Mouse (Mus musculus) kidney, embryonic 15.5 days (tissue): Measurements from ENCODE around the gene Acvr1b. TPM values are rescaled to one million over a fixed set of nuclear protein-coding genes. Genes with fewer than 3 reads are reported as not detected.
A peak's percentile ranks its signal among the peaks of the same experiment; 100 is the strongest.

ENCODE experiments used
- ATAC-seq: fragments of 200-750 bp; cut with Nextera tagmentation; replicated peaks from 2 replicates; pipeline ENCODE4 v1.8.0; 2017; ENCODE audit warnings: moderate TSS enrichment; ENCODE audit not compliant: low FRiP score
- H3K27ac ChIP-seq: fragments of 300-500 bp; sonication (generic); 2 replicates; pipeline ENCODE4 v1.5.1; 2015; ENCODE audit warnings: mild to moderate bottlenecking, inconsistent platforms
- H3K27me3 ChIP-seq: fragments of 300-500 bp; sonication (generic); 2 replicates; pipeline ENCODE4 v1.6.1; 2015; ENCODE audit warnings: inconsistent platforms
- H3K36me3 ChIP-seq: fragments of 300-500 bp; sonication (generic); 2 replicates; pipeline ENCODE4 v1.6.1; 2015; ENCODE audit warnings: inconsistent platforms
- H3K4me1 ChIP-seq: fragments of 300-500 bp; sonication (generic); 2 replicates; pipeline ENCODE4 v1.6.1; 2015; ENCODE audit warnings: inconsistent platforms
- H3K4me2 ChIP-seq: fragments of 300-500 bp; sonication (generic); 2 replicates; pipeline ENCODE4 v1.6.1; 2015; ENCODE audit warnings: moderate library complexity, mild to moderate bottlenecking, inconsistent platforms
- H3K4me3 ChIP-seq: fragments of 300-500 bp; sonication (generic); replicated peaks from 2 replicates; pipeline ENCODE4 v1.5.1; 2015; ENCODE audit warnings: mild to moderate bottlenecking, inconsistent platforms
- H3K9ac ChIP-seq: fragments of 300-500 bp; sonication (generic); 2 replicates; pipeline ENCODE4 v1.6.1; 2015; ENCODE audit warnings: mild to moderate bottlenecking, inconsistent platforms
- H3K9me3 ChIP-seq: fragments of 300-500 bp; sonication (generic); replicated peaks from 2 replicates; pipeline ENCODE4 v1.6.1; 2016; ENCODE audit warnings: inconsistent platforms
- WGBS: fragments of 180-500 bp; shearing (Covaris S2); methylation state at CpG from one replicate; pipeline ENCODE4 v1.1.7; 2015; ENCODE audit warnings: mixed read lengths; 5-methylcytosine and 5-hydroxymethylcytosine counted together
- polyA plus RNA-seq: library from polyadenylated mRNA; unstranded; fragments of >200 nt; fragmentation: Nextera tagmentation; extraction: Ambion mirVana; gene quantifications from 2 replicates; pipeline ENCODE4 v1.2.1, GENCODE M21; 2015

The Acvr1b gene
- polyA plus RNA-seq, 1 experiment from 2014 or later: 6.2 TPM

DNA sequence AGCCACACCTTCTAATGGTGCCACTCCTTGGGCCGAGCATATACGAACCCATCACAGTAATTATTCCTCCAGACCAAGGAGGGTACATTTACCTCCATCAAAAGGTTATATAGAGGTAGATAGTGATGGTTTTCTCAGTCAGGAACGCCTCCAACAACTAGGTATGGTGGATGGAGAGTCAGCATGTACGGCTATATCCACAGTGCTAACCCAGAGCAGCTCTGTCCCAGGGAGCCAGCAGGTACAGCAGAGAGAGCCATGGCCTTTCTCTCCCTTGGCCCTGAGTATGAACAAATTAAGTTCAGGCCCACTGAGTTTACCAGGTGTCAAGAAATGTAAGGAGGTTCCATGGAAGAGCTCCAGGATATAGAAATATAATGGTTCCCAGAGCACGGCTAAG, 78.1 kb downstream of the Acvr1b start:
- ATAC-seq: no peak
- no peak overlapping the region for H3K9ac ChIP-seq
- 92% methylated on average over 5 of the region's 5 CpGs for WGBS
- no peak overlapping the region for H3K4me2 ChIP-seq
- H3K27me3 ChIP-seq: no peaks in the 10 kb centered on the region
- H3K4me1 ChIP-seq: peaks cover 12% of the 10 kb centered on the region
- H3K9me3 ChIP-seq: no peaks in the 10 kb centered on the region
- H3K27ac ChIP-seq: no peak overlapping the region
- H3K4me3 ChIP-seq: no peak overlapping the region
- no peaks in the 10 kb centered on the region for H3K36me3 ChIP-seq

- H3K4me1 ChIP-seq: peaks cover 9% of the 10 kb centered on the region
- WGBS: 87% methylated on average over 6 of the region's 6 CpGs
- H3K27ac ChIP-seq: no peak overlapping the region
- no peak for ATAC-seq
- no peaks in the 10 kb centered on the region for H3K27me3 ChIP-seq
- H3K4me3 ChIP-seq: no peak overlapping the region
- H3K9me3 ChIP-seq: no peaks in the 10 kb centered on the region
- H3K9ac ChIP-seq: no peak overlapping the region
- no peak overlapping the region for H3K4me2 ChIP-seq
- H3K36me3 ChIP-seq: no peaks in the 10 kb centered on the region
These were observed 78.7 kb downstream of the Acvr1b start for GRCm38 (mm10) chr15:101252614-101253013.

GRCm38 (mm10) chr15:101253563-101253885, 79.7 kb downstream of the Acvr1b start:
- H3K4me2 ChIP-seq: peak overlapping the region; percentile 88
- H3K9me3 ChIP-seq: no peaks in the 10 kb centered on the region
- no peaks in the 10 kb centered on the region for H3K36me3 ChIP-seq
- peak overlapping the region; percentile 68; the same call in 1 of the 2 replicates for H3K9ac ChIP-seq
- H3K4me3 ChIP-seq: peak overlapping the region; percentile 58
- WGBS: 35% methylated on average over 3 of the region's 3 CpGs
- H3K4me1 ChIP-seq: peaks cover 9% of the 10 kb centered on the region
- no peaks in the 10 kb centered on the region for H3K27me3 ChIP-seq
- H3K27ac ChIP-seq: 0 out of 2 replicates have a peak overlapping the region, but pooled peaks have one; percentile 24
- no peak for ATAC-seq

DNA sequence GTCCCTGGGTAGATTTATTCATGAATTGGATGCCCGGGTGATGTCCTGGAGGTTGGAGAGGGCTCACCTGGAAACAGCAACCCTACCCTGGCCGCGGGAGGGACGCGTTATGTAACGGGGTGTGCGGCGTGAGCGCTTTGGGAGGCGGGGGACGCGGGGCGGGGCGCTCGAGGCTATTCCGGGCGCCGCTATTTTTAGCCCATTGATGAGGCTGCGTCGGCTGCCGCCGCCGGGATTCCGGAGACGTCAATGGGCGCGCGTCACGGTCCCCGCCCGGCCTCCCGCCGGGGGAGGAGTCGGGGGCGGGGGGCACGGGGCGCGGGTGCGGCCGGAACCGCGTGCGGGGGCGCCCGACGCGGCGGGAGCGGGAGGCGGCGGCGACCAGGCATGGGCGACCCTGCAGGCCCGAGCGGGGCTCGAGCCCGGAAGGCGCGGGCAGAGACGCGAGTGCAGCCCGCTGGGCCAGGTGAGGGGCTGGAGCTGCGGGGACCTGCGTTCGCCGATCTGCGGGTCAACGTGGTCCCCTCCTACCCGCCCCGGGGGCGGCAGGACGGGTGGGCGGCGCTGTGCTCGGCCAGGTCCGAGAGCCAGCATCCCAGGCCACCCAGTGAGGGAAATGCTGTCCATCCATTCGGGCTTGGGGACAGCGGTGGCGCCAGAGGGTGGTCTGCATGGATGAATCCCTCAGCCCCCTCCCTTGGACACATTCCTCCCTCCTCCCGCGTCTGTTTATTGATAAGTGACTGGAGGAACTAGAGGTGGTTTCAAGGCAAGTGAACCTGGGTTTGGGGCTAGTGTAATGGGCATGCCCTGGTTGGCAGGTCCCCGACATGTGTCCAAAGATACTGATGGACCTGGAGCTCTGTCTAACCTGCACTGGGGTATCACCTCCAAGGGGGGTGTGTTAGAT, 80.3 kb downstream of the Acvr1b start, which contains the start of gene Nr4a1:
Gene Nr4a1, plus strand, starts transcription at position 384 of the 910 bp plus-strand sequence.
- Histone ChIP-seq H3K4me3 (peak within 1 kb of the TSS; percentile 58), H3K9me3 (no peaks in the 10 kb centered on the region), H3K4me2 (peak within 1 kb of the TSS; percentile 88), H3K36me3 (no peaks in the 10 kb centered on the region), H3K9ac (peak within 1 kb of the TSS; percentile 68), H3K27ac (peak within 1 kb of the TSS; percentile 24; the same call in 1 of the 2 replicates), H3K27me3 (no peaks in the 10 kb centered on the region), H3K4me1 (peaks cover 9% of the 10 kb centered on the region)
- WGBS: 1% methylated on average over 80 of the region's 82 CpGs
- peak; percentile 61 for ATAC-seq

DNA sequence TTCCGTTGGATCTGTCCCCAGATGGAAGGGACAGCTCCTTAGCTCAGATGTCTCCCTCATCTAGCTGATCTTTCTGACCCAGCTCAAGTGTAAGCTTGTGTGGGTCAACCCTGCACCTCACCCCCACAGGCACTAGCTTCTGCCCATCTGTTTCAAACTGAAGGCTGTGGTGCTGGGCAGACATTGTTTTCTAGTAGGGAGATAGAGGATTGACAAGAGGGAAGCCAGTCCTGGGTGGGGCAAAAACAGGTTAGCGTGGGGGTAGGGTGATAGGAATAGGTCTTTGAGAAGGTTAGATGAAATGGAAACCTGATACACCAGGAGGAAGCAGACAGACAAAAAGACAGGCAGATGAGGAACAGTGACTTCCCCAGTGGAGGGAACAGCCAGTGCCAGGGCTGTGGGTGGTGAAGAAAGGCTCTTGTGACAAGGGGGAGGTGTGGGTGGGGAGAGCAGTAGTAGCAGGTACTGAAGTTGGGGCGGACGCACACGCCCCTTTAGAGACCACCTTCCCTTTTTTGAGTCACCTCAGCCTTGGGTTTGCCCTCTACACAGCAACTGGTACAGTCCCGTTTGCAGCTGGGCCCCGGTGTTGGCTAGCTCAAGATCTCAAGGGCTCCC, 82.1 kb downstream of the Acvr1b start:
- no peak for ATAC-seq
- 78% methylated on average over 7 of the region's 7 CpGs for WGBS
- H3K9me3 ChIP-seq: no peaks in the 10 kb centered on the region
- no peaks in the 10 kb centered on the region for H3K36me3 ChIP-seq
- H3K4me1 ChIP-seq: peaks cover 20% of the 10 kb centered on the region
- no peak overlapping the region for H3K4me3 ChIP-seq
- no peak overlapping the region for H3K9ac ChIP-seq
- H3K27me3 ChIP-seq: no peaks in the 10 kb centered on the region
- no peak overlapping the region for H3K27ac ChIP-seq
- no peak overlapping the region for H3K4me2 ChIP-seq

DNA sequence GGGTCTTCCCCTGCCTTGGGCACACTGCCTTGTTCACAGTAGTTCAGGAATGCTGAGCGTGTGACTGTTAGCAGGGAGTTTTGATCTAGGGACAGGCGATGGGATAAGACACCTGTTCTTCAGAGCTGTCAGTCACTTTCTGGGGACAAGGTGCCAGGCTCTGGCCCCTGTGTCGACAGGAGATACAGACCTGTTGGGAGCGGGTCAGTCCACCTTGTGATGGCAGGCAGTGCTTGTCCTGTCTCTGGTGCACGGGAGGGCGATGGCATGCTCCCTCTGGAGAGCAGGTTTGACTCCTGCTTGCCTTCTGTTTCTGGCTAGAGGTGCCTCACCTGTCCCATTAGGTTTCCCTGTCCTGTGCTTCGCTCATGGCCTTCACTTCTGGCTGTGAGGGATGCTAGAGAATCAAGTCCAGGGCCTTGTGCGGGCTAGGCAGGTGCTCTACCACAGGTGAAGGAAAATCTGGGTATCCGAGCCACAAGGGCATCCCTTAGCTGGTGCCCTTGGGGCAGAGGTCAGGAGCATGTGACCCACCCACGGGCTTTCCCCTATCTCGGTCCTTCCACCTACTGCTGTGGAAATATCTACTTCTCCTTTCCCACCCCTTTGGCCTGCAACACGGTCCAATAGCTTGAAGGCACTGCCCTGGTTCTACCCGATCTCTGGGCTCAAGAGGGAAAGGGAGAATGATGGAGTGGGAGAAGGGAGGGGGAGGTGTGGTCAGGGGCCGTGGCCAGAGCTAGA, 82.8 kb downstream of the Acvr1b start:
- WGBS: 72% methylated on average over 14 of the region's 14 CpGs
- no peaks in the 10 kb centered on the region for H3K27me3 ChIP-seq
- no peaks in the 10 kb centered on the region for H3K9me3 ChIP-seq
- H3K27ac ChIP-seq: no peak overlapping the region
- H3K4me2 ChIP-seq: no peak overlapping the region
- no peak overlapping the region for H3K9ac ChIP-seq
- peaks cover 27% of the 10 kb centered on the region for H3K4me1 ChIP-seq
- ATAC-seq: no peak
- H3K4me3 ChIP-seq: no peak overlapping the region
- no peaks in the 10 kb centered on the region for H3K36me3 ChIP-seq

GRCm38 (mm10) chr15:101258420-101258819, 84.6 kb downstream of the Acvr1b start:
- no peak overlapping the region for H3K4me3 ChIP-seq
- 78% methylated on average over 11 of the region's 11 CpGs for WGBS

DNA sequence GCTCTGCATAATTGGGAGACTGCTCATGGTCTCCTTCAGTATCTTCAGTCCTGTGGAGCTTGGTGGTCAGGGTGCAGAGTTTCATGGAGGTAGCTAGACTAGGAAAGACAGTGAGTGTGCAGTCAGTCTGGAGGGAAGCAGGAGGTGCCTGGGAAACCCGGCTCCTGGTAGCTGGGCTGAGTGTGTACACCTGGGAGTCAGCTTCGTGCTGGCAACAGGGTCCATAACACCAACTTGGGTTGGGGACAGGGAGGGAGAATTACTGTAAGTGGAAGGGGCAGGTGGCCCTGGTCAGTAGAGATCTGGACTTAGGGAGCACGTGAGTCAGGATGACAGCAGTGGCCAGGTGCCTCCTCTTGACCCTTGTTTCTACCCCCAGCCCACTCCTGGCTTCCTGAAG, 86.1 kb downstream of the Acvr1b start:
- H3K27me3 ChIP-seq: no peaks in the 10 kb centered on the region
- WGBS: 85% methylated on average over 3 of the region's 3 CpGs
- peaks cover 30% of the 10 kb centered on the region for H3K4me1 ChIP-seq
- H3K27ac ChIP-seq: peak overlapping the region; percentile 83; the same call in 1 of the 2 replicates
- H3K9me3 ChIP-seq: no peaks in the 10 kb centered on the region
- no peak overlapping the region for H3K4me3 ChIP-seq
- H3K9ac ChIP-seq: no peak overlapping the region
- ATAC-seq: no peak
- no peaks in the 10 kb centered on the region for H3K36me3 ChIP-seq
- H3K4me2 ChIP-seq: no peak overlapping the region

More at GRCm38 (mm10) chr15:101258420-101258819, 84.6 kb downstream of the Acvr1b start:
- H3K9ac ChIP-seq: no peak overlapping the region
- no peaks in the 10 kb centered on the region for H3K36me3 ChIP-seq
- no peaks in the 10 kb centered on the region for H3K9me3 ChIP-seq
- H3K4me2 ChIP-seq: no peak overlapping the region
- H3K27ac ChIP-seq: no peak overlapping the region
- ATAC-seq: no peak
- no peaks in the 10 kb centered on the region for H3K27me3 ChIP-seq
- peaks cover 36% of the 10 kb centered on the region for H3K4me1 ChIP-seq

- H3K4me2 ChIP-seq: no peak overlapping the region
- H3K9ac ChIP-seq: no peak overlapping the region
These were observed 86.5 kb downstream of the Acvr1b start for GRCm38 (mm10) chr15:101260387-101260786.

DNA sequence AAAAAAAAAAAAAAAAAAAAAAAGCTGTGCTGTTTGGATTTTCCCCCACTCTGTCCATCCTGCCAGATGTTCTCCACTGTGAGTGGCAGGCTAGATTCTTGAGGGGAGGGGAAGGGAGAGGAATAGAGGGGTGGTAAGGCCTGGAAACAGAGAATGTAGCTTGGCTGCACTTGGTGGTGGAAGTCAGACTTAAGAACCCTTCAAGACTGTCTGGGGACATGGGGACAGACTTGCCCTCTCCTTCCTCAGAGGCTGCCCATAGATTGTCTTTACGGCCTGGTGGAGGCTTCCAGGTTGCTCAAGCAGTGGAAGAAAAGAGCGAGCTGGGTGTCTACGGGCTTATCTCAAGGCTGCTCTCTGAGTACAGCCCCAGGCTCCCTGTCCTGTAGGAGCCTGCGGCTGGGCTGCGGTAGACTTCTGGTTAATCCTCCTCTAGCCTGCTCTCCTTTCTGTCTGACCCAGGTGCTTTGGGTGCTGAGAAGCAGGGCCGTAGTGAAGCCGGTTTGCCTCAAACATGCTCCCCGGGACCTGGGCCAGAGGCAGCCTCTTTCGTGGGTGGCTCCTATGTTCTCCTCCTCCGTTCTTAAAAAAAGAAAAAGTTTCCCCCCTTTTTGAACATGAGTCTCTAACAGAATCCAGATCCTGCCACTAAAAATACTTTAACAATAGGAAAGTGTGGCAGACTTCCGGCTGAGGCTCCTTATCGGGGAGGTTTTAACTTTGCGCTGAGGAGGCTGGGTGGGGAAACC, 87.2 kb downstream of the Acvr1b start:
- peak overlapping the region; percentile 83 for H3K27ac ChIP-seq
- 70% methylated on average over 13 of the region's 13 CpGs for WGBS
- H3K27me3 ChIP-seq: peaks cover 11% of the 10 kb centered on the region; the same call in 1 of the 2 replicates
- no peak overlapping the region for H3K9ac ChIP-seq
- no peak for ATAC-seq
- no peaks in the 10 kb centered on the region for H3K9me3 ChIP-seq
- H3K4me2 ChIP-seq: no peak overlapping the region
- H3K4me1 ChIP-seq: peaks cover 39% of the 10 kb centered on the region
- H3K36me3 ChIP-seq: no peaks in the 10 kb centered on the region
- H3K4me3 ChIP-seq: no peak overlapping the region

More at GRCm38 (mm10) chr15:101260387-101260786, 86.5 kb downstream of the Acvr1b start:
- Histone ChIP-seq H3K4me3 (no peak overlapping the region), H3K9me3 (no peaks in the 10 kb centered on the region), H3K27me3 (0 out of 2 replicates have a peak, but pooled peaks cover 5% of the 10 kb centered on the region), H3K4me1 (peaks cover 32% of the 10 kb centered on the region), H3K36me3 (no peaks in the 10 kb centered on the region), H3K27ac (peak overlapping the region; percentile 83)
- 40% methylated on average over 10 of the region's 10 CpGs for WGBS
- ATAC-seq: no peak

DNA sequence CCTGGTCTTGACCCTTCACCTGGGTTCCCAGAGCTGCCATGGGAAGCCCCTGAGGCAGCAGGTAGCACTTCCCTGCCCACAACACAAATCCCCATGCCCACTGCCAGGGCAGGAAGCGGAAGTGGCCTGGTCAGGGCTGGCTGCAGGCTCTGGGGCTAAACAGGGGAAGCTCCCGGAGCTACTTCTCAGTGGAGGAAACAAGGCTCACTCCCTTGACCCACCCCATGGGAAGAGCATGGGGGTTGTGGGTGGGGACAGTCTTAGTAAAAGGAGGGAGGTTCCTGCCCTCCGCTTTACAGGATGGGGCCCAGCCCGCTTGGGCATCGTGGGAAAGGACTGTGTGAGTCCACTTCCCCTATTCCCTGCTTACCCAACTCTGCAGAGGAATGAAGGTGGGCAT, 88.6 kb downstream of the Acvr1b start:
- ATAC-seq: no peak
- H3K4me3 ChIP-seq: no peak overlapping the region
- 66% methylated on average over 5 of the region's 5 CpGs for WGBS
- no peaks in the 10 kb centered on the region for H3K9me3 ChIP-seq
- no peak overlapping the region for H3K9ac ChIP-seq
- peak overlapping the region; percentile 83 for H3K27ac ChIP-seq
- H3K36me3 ChIP-seq: no peaks in the 10 kb centered on the region
- H3K27me3 ChIP-seq: peaks cover 18% of the 10 kb centered on the region; the same call in 1 of the 2 replicates
- H3K4me2 ChIP-seq: no peak overlapping the region
- H3K4me1 ChIP-seq: peaks cover 49% of the 10 kb centered on the region
